Mouse (Mus musculus) gonadal fat pad, adult 2 months (tissue): ENCODE measurements at regions not wholly inside any gene's neighbourhood (a gene's known extent, or its start where the extent isn't known, plus 50 kb on each side); places are given as distances from the start of the nearest gene placed in this dataset.

Experiments used
- DNase-seq: peaks from one replicate; pipeline ENCODE4 v3.0.0-alpha.2; 2012; ENCODE audit warnings: low read depth

DNA sequence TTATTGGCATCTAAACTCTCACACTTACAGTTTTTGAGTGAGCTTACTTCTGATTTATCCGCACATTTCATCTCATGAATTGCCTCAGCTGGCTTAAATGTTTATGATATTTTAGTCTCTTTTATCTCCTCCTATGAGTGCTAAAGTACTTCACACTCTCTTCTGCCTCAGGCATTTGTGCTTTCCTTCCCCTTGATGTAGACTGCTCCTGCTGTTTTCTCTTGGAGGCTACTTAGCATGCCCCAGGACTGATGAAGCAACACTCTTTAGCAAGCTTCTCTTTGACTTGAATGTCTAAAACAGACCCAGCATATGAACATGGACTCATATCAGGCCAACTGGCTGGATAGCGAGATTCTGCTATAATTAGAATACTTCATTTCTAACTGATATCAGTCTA, 882.8 kb downstream of the Tecrl start:
- DNase-seq = no peak

DNA sequence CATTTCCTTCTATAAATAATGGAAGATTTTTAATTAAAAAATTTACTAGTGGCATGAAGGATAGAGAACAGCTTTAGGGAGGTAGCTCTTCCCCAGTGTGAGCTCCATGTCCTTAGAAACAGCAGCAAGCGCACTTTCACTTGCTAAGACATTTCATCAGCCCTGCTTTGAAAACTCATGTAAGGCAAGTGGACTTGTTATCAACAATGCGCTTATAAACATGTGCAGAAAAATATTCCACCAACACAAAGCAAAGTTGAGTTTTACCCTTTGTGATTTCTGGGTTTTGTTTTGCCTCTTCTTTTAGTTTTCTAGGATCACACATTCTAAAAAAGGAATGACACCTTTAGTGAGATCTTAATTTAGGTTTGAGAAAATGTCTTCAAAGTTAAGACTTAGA, 890.7 kb downstream of the Tecrl start:
- no peak for DNase-seq

DNA sequence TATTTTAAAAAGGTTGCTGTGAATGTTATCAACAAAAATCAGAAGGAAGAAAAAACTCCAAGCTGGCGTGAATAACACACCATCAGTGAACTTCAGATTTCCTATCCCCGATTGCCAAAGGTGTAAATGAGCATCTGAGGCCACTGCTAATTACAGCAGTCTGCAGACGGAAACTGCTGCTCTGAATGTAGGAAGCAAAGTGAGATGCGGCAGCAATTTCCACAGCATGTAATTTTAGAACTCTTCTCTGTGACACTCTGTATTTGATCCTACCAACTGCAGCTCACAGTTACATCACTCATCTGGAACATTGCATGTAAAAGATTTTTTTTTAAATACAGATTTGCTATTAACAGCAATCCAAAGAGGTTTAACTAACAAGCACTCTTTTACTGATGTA, 913.7 kb downstream of the Tecrl start:
- no peak for DNase-seq

DNA sequence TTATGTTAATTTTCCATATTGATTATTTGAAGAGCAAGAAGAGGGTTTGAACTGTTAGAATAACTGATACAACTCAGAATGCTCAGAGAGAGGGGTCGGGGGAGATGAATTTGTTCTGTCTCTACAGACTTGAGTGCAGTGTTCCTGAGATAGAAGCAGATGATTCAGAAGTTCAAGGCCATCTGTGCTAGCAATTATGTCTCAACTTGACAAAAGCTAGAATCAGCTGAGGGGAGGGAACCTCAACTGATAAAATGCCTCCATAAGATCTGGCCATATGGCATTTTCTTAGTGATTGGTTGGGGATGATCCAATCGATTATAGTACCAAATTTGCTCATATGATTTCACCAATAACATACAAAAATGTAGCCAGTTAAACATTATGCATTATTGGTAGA, 914.9 kb downstream of the Tecrl start:
- DNase-seq = no peak

DNA sequence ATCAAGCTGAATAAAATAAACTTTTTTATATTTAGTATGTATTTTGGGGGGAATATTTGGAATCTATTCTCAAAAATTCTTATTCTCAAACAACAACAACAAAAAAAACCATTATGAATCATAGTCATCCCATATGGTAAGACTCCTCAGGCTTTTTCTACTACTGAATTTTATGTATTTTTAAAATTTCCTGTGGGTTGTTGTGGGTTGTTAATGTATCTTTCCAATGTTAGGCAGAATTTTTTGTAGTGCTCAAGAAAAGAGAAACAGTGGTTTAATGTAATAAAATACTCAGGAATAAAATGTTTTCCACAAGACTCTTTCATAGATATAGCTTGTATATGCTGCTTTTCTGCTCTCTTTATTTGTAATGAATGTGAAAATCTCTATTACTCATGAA, 934.6 kb downstream of the Tecrl start:
- no peak for DNase-seq

DNA sequence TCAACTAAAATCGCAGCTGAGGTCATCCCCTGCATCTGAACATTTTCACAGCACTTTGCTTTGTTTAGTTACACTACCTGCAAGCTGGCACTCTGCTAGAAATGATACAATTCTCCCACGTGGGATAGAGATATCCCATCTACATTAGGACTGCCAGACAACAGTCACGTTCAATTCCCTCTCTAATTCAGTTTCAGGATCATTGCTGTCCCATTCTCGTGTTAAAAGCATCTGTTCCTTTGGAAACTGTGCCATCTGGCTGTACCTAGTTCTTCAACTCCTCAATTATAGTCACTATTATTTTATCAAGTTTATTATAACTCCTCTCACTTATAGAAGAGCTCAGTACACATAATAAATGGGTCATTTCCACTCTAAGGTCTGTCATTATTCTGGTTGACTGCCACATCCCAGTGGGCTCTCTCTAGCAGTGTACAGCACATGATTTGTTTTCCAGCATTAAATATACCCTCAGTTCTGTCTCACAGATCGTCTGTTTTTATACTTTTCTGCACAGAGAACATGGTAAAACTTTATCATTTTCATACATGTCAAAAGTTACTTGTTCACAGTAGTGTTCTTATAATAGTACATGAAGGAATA, 958.3 kb downstream of the Tecrl start:
- DNase-seq = no peak

DNA sequence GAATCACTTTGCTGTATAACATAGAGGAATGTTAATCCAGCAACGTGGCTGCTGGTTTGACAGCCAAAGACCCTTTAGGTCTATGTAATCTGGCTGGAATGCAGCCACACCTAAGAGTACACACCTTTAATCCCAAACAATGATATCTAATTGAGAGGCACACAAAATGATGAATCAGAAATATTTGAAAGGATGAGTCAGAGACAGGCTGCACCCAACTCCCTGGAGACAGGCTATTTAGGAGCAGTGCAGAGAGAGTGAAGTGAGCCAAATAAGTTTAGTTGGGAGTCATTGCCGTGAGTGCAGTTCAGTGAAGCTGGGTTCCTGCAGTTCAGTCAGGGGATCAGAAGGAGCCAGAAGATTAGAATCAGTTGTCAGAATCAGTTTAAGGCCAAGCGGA, 993.4 kb downstream of the Tecrl start:
- no peak for DNase-seq

DNA sequence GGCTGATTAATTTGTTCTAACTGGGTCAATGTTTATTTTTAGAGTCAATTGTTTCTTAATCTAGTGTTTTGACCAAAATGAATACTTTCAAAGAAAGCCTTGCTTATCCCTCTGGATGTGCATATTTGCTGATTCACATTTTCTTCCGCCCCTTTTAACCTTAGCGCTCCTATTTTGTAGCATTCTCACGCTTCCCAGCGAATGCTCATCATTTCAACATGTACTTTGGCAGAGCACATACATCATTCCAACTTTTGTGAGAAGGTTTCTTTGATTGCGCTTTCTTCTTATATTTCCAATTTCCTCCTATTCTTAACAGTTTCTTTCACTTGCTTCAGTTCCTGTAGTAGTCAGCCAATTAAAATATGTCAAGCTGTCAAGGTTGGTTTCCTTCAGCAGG, 998.7 kb downstream of the Tecrl start:
- no peak for DNase-seq

DNA sequence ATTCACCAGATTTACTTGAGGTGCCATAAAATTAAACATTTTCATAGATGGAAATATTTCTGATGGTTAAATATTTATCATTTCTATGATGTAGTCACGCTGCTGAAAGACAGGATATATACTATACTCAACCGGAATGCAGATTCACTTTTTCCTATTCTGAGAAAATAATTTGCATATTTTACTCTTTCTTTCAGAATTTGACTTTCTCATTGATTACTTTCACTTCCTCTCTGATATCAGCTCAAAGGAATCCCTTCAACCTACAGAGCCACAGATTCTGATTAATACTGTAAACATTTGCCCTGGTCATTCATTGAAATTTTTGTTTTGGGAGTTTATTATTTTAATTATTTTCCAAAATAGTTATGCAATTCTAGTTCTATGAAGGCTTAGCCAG, 1003.9 kb downstream of the Tecrl start:
- no peak for DNase-seq

DNA sequence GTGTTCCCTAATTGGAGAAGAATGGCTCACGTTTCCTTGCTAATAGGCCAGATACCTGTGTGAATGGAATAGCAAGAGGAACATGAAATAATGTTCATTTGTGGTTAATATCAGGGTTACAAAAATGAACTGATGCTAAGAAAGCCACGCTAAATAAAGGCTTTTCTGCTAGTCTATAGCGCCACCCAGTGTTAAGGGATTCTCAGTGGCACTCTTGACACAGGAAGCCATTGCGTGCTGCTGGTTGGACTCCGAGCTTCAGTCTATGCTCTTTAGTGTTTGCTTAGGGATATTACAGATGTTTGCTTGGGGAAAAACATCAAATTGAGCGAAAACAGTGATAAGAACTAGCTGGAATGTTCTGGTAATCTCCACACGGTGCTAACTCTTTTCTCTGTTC, 1008.3 kb downstream of the Tecrl start:
- peak; percentile 4 for DNase-seq

DNA sequence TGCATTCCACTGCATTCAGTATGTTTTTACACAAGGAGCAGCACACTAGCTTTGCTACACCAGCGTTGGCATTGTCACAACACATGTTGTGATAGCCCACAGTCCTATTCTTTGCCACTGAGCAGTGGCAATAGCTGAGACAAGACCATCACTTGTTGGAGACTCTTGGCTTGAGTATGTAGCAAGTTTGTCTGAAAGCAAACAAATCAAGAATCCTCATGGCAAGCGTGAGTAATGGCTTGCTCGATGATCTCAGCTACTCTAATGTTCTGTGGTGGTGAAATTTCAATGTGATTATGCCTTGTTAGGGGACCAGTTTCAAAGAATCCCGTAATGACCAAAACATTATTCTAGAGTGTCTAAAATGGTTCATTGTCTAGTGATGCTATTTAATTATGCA, 1030.6 kb downstream of the Tecrl start:
- no peak for DNase-seq

DNA sequence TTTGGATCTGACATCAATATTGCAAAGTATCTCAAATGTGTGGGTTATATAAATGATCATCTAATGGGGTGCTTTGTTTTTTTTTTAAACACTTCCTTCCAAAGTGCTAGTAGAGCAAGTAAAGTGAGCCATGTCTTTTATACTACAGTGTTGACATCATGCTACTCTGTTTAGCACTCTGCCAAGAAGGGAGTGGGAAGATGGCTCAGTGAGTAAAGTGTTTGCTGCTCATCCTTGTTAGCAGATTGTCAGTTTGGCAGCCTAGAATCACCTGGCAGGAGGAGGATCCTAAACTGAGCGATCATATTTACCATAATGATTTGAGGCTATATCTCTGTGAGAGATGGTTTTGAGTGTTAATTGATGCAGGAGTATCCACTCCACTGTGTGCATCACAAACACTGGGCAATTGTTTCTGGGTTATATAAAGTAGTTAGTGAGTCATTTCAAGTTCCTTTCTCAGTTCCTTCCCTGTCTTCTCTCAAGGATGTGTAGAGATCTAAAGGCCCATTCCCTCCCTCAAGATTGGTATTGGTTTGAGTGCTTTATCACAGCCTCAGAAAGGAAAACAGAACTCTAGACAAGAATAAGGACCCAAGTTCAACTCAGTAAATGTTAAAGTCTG, 1035.2 kb downstream of the Tecrl start:
- DNase-seq = no peak

DNA sequence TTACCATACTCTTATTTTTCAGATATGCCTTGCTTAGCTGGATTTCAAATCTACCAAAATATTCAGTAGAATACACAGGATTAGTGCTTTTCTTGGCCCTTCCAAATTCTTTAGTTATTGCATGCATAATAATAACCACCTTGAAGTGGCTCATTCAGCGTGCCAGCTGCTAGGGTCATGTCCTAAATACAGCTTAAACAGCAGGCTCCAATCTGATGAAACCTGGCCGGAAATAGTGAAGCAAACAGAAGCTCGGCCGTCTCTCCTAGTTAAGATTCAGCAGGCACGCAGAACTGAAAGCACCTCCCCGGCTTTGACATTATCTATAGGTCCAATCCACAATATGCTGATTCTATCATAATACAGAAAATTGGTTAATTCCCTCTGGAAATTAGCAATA, 1042.9 kb downstream of the Tecrl start:
- no peak for DNase-seq

DNA sequence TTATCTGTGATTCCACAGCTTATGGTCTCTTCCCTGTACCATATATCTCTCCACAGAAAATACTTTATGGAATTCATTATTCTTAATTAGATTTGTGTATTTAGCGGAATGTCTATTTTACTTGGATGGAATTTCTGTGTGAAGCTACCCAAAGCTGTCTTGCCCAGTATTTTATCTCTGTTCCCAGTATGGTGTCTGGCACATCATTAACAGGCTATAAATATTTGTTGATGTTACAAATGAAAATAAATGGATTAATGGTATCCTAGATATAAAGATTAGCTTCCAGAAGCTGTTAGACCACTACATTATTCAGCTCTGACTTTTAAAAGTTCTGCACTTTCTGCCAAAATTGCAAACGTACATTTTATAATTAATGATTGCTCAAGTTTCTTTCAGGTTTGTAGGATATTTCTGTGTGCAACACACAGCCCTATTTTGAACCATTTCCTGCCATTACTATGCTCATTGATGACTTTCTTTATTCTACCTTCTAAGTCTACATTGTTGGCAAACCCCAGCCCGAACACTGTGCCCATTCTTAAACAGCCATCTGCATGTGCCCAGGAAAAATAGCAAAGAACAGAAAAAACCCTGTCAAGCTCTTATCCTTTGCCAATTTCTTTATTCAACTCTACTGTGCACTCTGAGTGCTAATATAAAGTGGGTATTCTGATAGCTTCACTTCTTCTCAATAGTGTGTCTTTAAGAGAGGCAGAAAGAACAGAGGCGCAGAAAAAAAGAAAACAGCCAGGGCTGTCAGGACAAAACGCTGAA, 1066.7 kb downstream of the Tecrl start:
- DNase-seq = no peak

DNA sequence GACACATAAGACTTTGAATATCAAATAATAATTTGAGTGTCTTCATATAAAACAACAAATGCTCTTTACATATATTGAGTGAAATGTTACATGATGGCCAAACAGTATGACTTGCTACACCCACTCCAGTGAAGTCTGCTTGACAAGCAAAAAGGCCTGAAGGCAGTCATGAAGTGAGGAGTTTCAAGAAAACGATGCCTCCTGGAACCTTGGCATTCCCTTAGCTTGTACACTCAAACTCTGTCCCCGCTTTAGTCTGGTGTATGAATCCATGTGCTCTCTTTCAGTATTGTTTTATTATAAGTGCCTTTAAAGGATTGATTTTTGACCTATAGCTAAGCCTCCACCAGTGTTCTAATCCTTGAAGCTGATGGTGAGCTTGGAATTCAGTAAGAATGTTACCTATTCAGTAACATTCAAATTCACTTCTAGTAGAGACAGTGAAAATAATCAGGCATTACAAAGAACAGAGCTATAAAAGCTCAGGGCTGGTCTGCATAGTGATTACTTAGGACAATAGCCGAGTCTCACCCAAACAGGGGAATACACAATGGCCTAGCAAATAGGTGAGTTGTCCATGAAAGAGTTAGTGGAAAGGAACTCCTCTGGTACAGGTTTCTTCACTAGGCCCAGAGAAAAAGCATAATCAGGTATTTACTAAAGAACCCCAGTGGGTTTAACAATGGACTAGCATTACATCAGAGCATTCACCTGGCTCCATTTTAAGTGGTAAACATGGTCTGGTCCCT, 1101.5 kb downstream of the Tecrl start:
- no peak for DNase-seq

DNA sequence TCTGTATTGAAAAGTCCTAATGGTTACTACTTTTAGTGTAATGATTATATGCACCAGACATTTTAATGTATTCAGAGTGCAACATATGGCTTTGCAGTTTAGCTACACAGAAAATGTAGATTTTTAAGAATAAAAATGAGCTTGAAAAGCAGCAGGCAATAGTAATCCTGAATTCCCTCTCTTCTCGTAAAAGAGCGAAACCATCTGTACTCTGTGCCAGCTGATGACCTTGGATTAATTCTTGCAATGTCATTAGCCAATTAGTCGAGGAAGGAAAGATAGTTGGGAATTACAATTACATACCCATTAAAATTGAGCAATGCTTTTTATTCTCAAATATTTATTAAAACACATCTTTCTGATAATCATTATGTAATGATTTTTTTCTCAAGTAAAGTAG, 1128.7 kb downstream of the Tecrl start:
- no peak for DNase-seq

DNA sequence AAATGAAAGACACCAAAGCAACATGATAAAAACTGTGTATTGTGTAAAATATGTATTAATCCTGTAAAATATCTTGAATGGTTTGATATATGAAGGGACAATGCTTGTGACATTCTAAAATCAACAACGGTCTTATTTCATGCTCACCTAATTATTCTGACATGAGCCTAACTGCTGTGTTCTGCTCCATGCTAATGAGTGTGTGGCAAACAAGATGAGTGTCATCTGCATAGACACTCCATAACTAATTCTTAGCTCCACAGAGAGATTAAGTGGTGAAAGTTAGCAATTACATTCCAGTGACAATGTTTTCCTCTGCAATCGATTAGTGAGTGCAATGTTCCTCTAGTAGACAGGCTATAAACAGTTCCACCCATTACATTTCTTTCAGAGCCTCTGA, 1131.4 kb downstream of the Tecrl start:
- no peak for DNase-seq

DNA sequence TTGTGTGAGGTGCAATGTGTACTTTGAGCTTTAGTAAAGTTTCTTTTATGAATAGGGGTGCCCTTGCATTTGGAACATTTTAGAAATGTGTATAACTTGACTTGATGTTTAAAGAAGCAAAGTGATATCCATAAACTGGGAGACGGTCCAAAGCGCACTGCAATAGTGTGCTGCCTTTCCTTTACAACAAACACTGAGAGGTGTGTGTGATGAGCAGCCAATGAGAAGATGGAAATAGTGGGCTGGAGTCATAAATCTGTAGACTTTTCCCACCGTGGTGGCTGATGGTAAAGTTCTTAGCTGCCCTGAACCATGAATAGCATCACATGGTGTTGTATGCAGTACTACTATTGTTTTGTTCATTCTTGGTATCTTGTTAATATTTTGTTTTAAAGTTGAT, 1151.4 kb downstream of the Tecrl start:
- no peak for DNase-seq
